Mouse (Mus musculus) E14TG2a.4 (cell line): ENCODE measurements around the gene Srgap2.

Experiments used
- H3K27me3 ChIP-seq: 2 replicates; pipeline ENCODE4 v1.6.1; 2014; ENCODE audit warnings: low read length, control low read depth; ENCODE audit not compliant: insufficient read depth
- H3K36me3 ChIP-seq: 2 replicates; pipeline ENCODE4 v1.6.1; 2014; ENCODE audit warnings: low read length, control low read depth; ENCODE audit not compliant: insufficient read depth
- H3K4me1 ChIP-seq: replicated peaks from 2 replicates; pipeline ENCODE4 v1.6.1; 2014; ENCODE audit warnings: low read depth, low read length, control low read depth
- H3K4me3 ChIP-seq: replicated peaks from 2 replicates; pipeline ENCODE4 v1.5.1; 2014; ENCODE audit warnings: mild to moderate bottlenecking, low read length
- H3K9me3 ChIP-seq: 2 replicates; pipeline ENCODE4 v1.6.1; 2014; ENCODE audit warnings: low read length, control low read depth
- CTCF ChIP-seq: conservative IDR thresholded peaks from 2 replicates; pipeline ENCODE4 v1.5.1; 2014; ENCODE audit warnings: low read length
- NANOG ChIP-seq: IDR thresholded peaks from 2 replicates; pipeline ENCODE4 v1.6.1; 2014; ENCODE audit warnings: borderline replicate concordance, low read length, mixed read lengths
- POU5F1 ChIP-seq: IDR thresholded peaks from 2 replicates; pipeline ENCODE4 v1.6.1; 2014; ENCODE audit warnings: low read length, borderline replicate concordance

Gene Srgap2

GRCm38 (mm10) chr1:131310237-131310818, 216.8 kb downstream of the Srgap2 start:
- Histone ChIP-seq H3K4me3 (no peak overlapping the region), H3K9me3 (no peaks in the 10 kb centered on the region), H3K36me3 (peaks cover 54% of the 10 kb centered on the region), H3K4me1 (peaks cover 5% of the 10 kb centered on the region; the same call in 1 of the 2 replicates), H3K27me3 (no peaks in the 10 kb centered on the region)
- no peak for TF ChIP-seq POU5F1
- no peak for TF ChIP-seq NANOG
- TF ChIP-seq CTCF, result no peak

GRCm38 (mm10) chr1:131300750-131301149, 226.4 kb downstream of the Srgap2 start:
- Histone ChIP-seq H3K4me3 (no peak overlapping the region), H3K36me3 (peaks cover 57% of the 10 kb centered on the region), H3K9me3 (no peaks in the 10 kb centered on the region), H3K27me3 (no peaks in the 10 kb centered on the region), H3K4me1 (peaks cover 10% of the 10 kb centered on the region)
- TF ChIP-seq NANOG, result no peak
- TF ChIP-seq POU5F1, result no peak
- TF ChIP-seq CTCF, result no peak

GRCm38 (mm10) chr1:131299788-131300187, 227.4 kb downstream of the Srgap2 start:
- Histone ChIP-seq H3K36me3 (peaks cover 66% of the 10 kb centered on the region), H3K9me3 (no peaks in the 10 kb centered on the region), H3K4me3 (no peak overlapping the region), H3K27me3 (no peaks in the 10 kb centered on the region), H3K4me1 (peaks cover 10% of the 10 kb centered on the region)
- TF ChIP-seq NANOG (no peak), POU5F1 (no peak), CTCF (no peak)

- Histone ChIP-seq H3K4me1 (peaks cover 10% of the 10 kb centered on the region), H3K4me3 (no peak overlapping the region), H3K36me3 (peaks cover 71% of the 10 kb centered on the region), H3K27me3 (no peaks in the 10 kb centered on the region), H3K9me3 (no peaks in the 10 kb centered on the region)
- no peak for TF ChIP-seq NANOG
- TF ChIP-seq POU5F1, result no peak
- no peak for TF ChIP-seq CTCF
These were observed 227.9 kb downstream of the Srgap2 start for GRCm38 (mm10) chr1:131299240-131299639.

GRCm38 (mm10) chr1:131298171-131298570, 229.0 kb downstream of the Srgap2 start:
- no peaks in the 10 kb centered on the region for H3K27me3 ChIP-seq
- peaks cover 82% of the 10 kb centered on the region for H3K36me3 ChIP-seq
- H3K9me3 ChIP-seq, result no peaks in the 10 kb centered on the region
- no peak for TF ChIP-seq POU5F1
- no peak for TF ChIP-seq CTCF
- H3K4me3 ChIP-seq, result no peak overlapping the region
- H3K4me1 ChIP-seq, result peaks cover 10% of the 10 kb centered on the region

GRCm38 (mm10) chr1:131296726-131297125, 230.4 kb downstream of the Srgap2 start:
- Histone ChIP-seq H3K9me3 (no peaks in the 10 kb centered on the region), H3K4me1 (peaks cover 10% of the 10 kb centered on the region), H3K4me3 (no peak overlapping the region), H3K27me3 (no peaks in the 10 kb centered on the region), H3K36me3 (peaks cover 95% of the 10 kb centered on the region)
- TF ChIP-seq POU5F1 (no peak), CTCF (no peak), NANOG (no peak)

- H3K36me3 ChIP-seq, result peaks cover 95% of the 10 kb centered on the region
These were observed 232.0 kb downstream of the Srgap2 start for GRCm38 (mm10) chr1:131295200-131295599.

GRCm38 (mm10) chr1:131293922-131294250, 233.3 kb downstream of the Srgap2 start:
- Histone ChIP-seq H3K4me3 (no peak overlapping the region), H3K36me3 (peaks cover 96% of the 10 kb centered on the region), H3K9me3 (no peaks in the 10 kb centered on the region), H3K27me3 (no peaks in the 10 kb centered on the region), H3K4me1 (no peaks in the 10 kb centered on the region)
- no peak for TF ChIP-seq CTCF
- no peak for TF ChIP-seq POU5F1
- no peak for TF ChIP-seq NANOG

More at GRCm38 (mm10) chr1:131295200-131295599, 232.0 kb downstream of the Srgap2 start:
- Histone ChIP-seq H3K4me3 (no peak overlapping the region), H3K4me1 (peaks cover 10% of the 10 kb centered on the region), H3K9me3 (no peaks in the 10 kb centered on the region), H3K27me3 (no peaks in the 10 kb centered on the region)
- TF ChIP-seq NANOG, result no peak
- no peak for TF ChIP-seq POU5F1
- no peak for TF ChIP-seq CTCF
